Mouse (Mus musculus): ENCODE results near the gene Rnf126.

The Rnf126 gene

DNA sequence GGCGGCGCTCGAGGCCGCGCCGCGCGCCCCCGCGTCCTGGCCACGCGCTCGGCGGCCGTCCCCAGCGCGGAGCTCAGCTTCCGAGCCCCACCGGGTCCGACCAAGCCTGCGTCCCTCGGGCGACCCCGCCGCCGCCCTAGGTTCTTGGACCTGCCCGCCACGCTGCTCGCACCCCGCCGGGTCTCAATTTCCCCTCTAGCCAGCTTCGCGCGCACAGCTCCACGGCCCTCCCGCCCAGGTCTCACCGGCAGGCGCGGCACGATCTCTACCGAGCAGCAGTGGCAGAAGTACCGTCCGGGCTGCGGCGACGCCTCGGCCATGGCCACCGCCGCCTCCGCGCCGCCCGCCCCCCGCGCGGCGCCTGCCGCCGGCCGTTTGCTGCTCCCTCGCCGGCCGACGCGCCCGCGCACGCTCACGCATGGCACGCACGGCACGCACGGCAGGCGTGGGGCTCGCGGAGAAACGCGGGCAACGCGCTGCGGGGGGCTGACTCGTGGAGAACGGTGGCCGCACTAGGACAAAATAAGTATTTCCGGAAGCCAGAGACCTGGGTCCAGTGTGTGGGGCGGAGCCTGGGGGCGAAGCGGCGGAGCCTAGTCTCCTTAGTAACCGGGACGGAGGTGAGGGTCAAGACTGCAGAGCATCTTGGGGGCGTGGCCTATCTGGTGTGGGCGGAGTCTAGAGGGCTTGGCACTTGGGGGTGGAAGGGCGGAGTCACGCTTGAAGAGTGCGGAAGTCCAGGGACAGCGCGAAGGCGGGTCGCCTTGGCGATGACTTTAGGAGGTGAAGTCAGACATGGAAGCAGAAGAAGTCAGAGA is at the start of gene Rnf126:
Rnf126 (minus strand) TSS at position 445 of the 818 bp plus-strand sequence.
- peak; percentile 100 for DNase-seq (ENCODE audit: low spot score in 2 of 2)

- no peak for DNase-seq (ENCODE audit: low spot score in 2 of 2)
These were observed 49.1 kb upstream of the Rnf126 start for GRCm38 (mm10) chr10:79815671-79816494.

GRCm38 (mm10) chr10:79814271-79814842 is 47.6 kb upstream of the Rnf126 start:
- no peak for DNase-seq (ENCODE audit: low spot score in 2 of 2)

- DNase-seq (ENCODE audit: low spot score in 2 of 2) = peak; percentile 83 to 96
These were observed 45.2 kb upstream of the Rnf126 start for GRCm38 (mm10) chr10:79811736-79812637.

DNA sequence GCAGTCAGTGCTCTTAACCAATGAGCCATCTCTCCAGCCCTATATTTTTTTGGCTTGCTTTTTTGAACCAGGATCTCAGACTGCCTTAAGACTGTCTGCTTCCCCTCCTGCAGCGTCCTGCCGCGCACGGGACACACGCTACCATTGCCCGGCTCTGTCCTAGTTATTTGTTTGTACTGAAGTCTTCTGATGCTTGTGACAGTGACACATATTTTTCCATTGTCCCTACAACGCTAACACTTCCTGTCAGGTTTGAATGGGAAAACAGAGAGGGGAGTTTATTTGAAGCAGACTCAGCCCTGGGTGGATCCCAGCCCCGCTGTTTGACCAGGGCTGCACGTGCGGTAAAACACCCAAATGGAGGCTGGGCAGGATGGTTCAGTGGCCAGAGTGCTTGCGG is 42.0 kb upstream of the Rnf126 start:
- no peak for DNase-seq (ENCODE audit: low spot score in 2 of 2)

DNA sequence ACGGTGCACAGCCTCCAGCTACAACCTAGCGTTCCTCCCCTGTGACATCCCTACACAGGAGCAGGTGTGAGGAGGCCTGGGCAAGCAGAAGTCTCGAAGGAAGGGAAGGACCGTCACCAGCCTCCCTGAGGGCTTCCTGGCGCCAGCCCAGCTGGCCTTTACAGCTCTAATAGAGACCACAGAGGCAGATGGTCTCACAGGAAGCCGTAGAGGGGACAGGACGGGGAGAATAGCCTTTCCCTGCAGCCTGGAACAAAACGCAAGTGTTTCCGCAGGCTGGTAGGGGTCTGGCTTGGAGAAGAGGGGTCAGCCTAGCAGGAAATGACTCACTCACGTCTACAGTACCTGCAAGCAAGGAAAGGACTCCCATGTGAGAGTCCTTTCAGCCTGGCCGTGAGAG is 41.1 kb upstream of the Rnf126 start:
- no peak for DNase-seq (ENCODE audit: low spot score in 2 of 2)

GRCm38 (mm10) chr10:79806972-79807371 is 40.2 kb upstream of the Rnf126 start:
- no peak for DNase-seq (ENCODE audit: low spot score in 2 of 2)

- no peak for DNase-seq (ENCODE audit: low spot score in 2 of 2)
These were observed 39.6 kb upstream of the Rnf126 start for GRCm38 (mm10) chr10:79806331-79806730.

DNA sequence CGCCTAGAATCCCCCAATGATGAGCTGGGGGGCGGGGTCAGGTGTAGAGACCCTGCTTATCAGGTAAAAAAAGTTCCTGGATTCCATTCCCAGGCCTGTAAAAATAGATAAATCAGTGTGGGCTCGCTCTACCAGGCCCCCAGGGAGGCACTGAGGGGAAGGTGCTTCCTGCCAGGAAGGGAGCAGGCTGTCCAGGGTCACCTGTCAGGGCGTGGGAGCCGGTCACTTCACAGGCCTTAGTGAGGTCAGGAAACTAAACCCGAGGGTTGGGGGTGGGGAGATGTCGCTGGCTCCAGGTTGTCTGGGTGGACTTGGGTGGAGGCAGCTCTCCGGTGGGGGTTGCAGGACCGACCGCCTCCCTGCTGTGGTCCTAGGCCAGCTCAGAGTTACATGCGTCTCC is 38.9 kb upstream of the Rnf126 start:
- no peak for DNase-seq (ENCODE audit: low spot score in 2 of 2)

DNA sequence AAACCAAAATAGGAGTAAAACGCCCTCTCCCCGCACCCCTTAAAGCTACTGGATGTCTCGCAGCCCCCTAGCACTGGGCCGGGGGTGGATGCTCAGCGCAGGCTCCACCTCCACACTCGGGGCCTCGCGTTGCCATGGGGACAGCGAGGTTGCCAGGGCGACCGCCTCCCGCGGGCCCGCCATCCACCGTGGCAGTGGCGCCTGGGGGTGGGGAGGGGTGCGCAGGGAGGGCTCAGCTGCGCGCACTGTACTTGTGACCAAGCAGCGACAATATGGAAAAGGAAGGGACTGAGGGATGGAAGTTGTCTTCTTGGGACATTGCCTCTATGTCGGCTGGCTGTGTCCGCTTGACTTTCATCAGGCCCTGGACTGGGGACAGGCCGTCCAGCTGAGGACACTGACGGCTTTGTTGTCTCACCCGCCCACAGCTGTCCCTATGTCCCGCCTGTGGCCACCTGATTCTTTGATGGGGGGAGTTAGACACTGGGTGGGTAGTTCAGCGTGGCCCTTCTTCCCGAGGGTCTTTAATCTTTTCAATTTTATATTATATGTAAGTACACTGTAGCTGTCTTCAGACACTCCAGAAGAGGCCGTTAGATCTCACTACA is 37.1 kb upstream of the Rnf126 start:
- DNase-seq (ENCODE audit: low spot score in 2 of 2) = no peak

DNA sequence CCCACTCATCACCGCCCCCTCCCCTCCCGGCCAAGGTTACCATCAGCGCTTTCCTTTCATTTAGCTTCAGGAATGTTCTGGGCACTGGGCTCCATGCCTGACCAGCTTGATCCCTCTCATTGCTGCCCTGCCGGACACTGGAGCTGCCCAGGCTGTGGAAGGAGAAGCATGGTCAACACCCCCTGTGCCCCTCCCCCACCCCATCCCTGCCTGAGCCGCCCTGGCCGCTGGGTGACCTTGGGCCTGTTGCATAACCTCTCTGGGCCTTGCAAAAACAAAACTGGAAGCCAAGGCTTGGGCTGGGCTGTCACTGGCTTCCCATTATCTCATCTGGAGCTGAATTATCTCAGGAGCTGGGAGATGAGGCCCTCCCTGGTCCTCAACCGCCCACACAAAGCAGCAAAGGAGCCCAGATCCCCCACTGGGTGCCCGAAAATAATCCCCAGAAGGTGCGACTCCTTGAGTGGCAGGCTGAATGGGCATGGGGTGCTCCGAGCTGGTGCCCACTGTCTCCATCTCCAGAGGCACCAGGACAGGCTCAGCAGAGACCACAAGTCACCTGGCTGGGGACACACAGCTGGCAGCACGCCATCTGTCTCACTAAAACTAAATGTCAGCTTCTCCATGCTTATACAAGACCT is 35.7 kb upstream of the Rnf126 start:
- no peak for DNase-seq (ENCODE audit: low spot score in 2 of 2)

- DNase-seq (ENCODE audit: low spot score in 2 of 2) = no peak
These were observed 35.1 kb upstream of the Rnf126 start for GRCm38 (mm10) chr10:79801837-79802236.

DNA sequence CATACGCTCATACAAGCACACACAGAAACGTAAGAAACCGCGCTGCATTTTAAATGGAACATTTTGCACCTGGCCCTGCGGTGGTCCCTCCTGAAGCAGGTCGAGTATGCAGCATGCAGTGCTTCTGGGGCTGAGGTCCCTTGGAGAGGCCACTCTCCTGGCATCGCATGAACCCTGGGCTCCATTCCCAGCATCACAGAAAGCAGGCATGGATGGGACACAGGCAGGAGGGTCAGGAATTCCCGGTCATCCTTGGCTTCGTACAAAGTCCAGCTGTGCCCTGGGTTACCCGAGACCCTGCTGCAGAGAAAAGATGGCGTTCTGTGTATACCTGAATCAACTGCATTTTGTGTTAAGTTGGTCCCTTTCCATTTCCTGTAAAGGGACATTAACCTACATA is 33.8 kb upstream of the Rnf126 start:
- no peak for DNase-seq (ENCODE audit: low spot score in 2 of 2)

GRCm38 (mm10) chr10:79798289-79798928 is 31.7 kb upstream of the Rnf126 start:
- DNase-seq (ENCODE audit: low spot score in 2 of 2) = peak in 1 of 2 experiments; percentile 63

DNA sequence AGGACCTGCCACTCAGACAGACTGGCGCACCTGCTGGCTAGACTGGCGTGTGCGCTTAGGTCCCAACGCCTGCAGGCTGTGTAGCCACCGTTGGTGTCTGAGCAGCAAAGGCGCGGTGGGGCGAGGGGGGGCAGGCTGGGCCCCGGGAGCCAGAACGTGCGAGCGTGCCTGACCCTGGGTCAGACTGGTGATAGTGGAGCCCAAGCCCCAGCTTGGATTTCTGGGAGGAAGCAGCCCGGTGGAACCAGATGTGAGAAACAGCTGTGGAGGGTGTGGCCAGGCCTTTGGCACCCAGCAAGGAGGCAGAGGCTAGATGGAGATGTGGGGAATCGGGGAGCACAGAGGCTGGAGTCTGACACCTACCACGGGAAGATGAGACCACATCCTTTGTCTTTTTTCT is 30.6 kb upstream of the Rnf126 start:
- no peak for DNase-seq (ENCODE audit: low spot score in 2 of 2)

DNA sequence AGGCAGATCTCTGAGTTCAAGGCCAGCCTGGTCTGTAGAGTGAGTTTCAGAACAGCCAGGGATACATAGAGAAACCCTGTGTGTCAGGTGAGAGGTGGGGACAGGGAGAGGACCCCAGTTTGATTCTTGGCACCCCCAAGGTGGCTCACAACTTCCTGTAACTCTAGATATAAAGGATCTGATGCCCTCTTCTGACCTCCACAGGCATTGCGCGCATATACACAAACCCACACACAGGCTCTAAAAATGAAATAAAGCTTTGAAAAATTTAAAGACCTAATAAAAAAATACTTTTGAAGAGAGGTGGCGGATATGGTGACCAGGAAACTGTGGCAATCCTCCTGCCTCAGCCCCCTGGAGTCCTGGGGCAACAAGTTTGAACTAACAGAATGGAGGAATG is 29.2 kb upstream of the Rnf126 start:
- DNase-seq (ENCODE audit: low spot score in 2 of 2) = no peak

GRCm38 (mm10) chr10:79794491-79794931 is 27.8 kb upstream of the Rnf126 start:
- DNase-seq (ENCODE audit: low spot score in 2 of 2) = no peak

DNA sequence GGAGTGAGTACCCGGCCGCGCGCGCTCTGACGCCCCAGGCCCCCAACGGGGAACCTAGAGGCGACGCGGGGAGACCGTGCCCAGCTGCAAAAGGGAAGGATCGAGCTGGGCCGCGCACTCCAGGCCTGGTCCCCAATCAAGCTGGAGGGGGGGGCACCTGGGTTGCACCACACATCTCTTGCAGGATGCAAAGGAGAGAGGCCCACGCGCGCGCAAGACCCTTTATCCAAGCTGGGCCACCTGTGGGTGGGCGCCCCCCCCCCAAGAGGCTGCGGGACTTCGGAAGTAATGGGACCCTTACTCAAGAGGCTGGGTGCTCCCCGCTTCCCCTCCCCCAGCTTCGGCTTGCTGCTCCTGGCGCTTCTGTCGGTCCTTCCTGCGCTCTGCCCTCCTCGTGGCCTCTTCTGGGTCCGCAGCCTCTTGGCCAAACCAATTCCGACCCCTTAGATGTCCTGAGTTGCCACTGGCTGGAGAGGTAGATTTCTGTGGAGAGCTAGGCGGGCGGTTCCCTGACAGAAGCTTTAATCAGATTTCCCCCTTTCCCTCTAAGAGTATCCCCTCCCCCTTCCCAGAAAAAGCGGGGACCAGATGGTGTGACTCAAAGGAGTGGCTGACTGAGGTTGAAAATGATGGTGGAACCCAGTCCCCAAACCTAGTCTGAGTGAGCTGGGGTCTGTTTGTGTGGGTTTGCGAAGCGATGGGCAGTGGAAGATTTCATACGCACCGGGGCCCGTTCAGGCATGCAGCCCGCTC is 27.2 kb upstream of the Rnf126 start:
- DNase-seq (ENCODE audit: low spot score in 2 of 2) = no peak

DNA sequence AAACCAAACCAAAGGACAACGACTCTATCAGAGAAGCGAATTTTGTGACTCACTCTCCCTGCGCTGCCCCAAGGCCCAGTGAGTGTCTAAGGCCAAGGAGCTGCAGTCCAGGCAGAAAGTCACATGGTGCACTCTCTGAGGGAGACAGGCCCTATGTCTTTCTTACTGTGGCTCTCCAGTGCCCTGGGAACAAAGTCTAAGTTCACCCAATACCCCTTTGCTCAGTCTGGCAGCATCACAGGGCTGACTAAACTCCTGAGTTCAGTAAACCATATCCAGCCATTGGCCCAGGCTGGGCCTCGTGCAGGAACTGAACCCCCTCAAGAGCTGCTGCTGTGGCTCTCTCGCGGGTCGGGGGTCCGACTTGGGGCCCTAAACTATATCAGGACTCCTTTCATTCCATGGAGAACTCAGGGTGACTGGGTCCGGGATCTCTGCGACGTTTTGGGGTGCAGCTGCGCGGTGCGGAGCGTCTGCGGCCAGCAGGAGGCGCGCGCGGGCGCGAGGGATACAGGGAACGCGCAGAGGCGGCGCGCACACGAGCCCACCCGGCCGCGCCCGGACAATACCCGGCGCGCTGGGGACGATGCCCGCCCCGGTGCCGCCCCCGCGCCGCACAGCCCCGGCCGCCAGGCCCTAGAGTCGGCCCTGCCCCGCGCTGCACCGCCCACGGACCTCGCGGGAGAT is 26.4 kb upstream of the Rnf126 start, which contains the start of gene Palm:
Palm (plus strand) TSS at position 522 of the 687 bp plus-strand sequence.
- DNase-seq (ENCODE audit: low spot score in 2 of 2) = peak; percentile 73 to 93

Measured in spleen, postnatal 4 days (tissue).